Mouse (Mus musculus): ENCODE measurements around the gene Ermp1. TPM values are rescaled to one million over a fixed set of nuclear protein-coding genes. Genes with fewer than 3 reads are reported as not detected.
A peak's percentile ranks its signal among the peaks of the same experiment; 100 is the strongest.
"Not testable (repeated sequence)": the region's sequence is repeated elsewhere in the genome, so short reads cannot be mapped to it uniquely, and the experiment has no call there.

The Ermp1 gene
- polyA plus RNA-seq, 1 experiment, result 26.8 TPM

- DNase-seq (ENCODE audit: extremely low spot score in 1 of 2, low spot score in 1 of 2), result no peak
These were observed 40.7 kb downstream of the Ermp1 start for GRCm38 (mm10) chr19:29607521-29607920.

DNA sequence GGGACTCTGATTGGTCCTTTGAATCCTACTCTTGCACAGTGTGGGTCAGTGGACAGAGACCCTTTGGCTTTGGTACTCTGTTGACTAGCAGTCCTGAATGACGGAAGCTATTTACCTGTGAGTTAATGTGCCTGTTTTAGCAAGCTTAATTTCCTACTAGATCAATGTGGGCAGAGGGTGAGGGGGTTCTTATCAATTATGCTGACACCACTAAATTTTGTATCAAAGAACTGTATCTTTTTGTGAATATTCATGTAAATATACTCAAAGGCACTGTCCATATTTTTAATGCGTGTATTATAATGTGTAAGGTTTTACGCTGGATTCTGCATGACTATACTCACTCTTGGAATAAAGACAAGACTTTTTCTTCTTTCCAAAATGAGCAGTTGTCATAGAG is 43.6 kb downstream of the Ermp1 start:
- no peak for DNase-seq (ENCODE audit: extremely low spot score in 1 of 2, low spot score in 1 of 2)

- DNase-seq (ENCODE audit: extremely low spot score in 1 of 2, low spot score in 1 of 2), result no peak
These were observed 44.5 kb downstream of the Ermp1 start for GRCm38 (mm10) chr19:29603548-29604353.

DNA sequence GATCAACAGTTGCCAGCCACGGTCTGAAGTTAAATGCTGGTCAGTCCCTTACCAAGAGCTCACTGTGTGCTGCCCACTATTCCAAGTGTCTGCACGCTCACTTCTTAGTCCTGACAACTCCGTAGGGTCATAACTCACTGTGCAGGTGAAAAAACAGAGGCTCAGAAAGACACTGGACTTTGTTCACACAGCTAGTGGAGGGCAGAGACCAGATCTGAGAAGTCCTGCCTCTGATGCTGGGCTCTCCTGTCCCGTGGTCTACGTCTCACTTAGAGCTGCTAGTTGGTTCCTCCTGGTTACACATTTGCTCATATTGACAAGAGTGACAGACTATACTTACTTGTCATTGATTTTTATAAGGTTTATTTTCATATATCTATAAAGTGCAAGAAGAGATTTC is 49.2 kb downstream of the Ermp1 start:
- DNase-seq (ENCODE audit: extremely low spot score in 1 of 2, low spot score in 1 of 2), result no peak

GRCm38 (mm10) chr19:29596985-29597384 is 51.2 kb downstream of the Ermp1 start:
- DNase-seq (ENCODE audit: extremely low spot score in 1 of 2, low spot score in 1 of 2), result no peak

DNA sequence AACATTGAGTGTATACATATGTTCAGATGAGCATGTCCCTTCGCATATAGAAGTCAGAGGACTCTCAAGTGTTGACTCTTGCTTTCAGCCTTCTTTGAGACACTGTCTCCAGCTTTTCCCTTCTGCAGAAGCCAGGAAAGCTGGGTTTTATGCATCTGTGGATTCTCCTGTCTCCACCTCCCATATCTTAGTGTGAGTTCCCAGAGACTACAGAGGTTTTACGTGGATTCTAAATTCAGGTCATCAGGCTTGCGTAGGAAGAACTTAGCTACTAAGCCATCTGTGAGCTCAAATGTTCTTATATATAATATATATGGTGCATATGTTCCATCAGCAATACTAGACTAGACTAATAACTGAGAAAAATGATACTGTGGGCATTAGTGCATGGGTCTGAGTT is 51.9 kb downstream of the Ermp1 start:
- peak in 1 of 2 experiments; percentile 32 for DNase-seq (ENCODE audit: extremely low spot score in 1 of 2, low spot score in 1 of 2)

DNA sequence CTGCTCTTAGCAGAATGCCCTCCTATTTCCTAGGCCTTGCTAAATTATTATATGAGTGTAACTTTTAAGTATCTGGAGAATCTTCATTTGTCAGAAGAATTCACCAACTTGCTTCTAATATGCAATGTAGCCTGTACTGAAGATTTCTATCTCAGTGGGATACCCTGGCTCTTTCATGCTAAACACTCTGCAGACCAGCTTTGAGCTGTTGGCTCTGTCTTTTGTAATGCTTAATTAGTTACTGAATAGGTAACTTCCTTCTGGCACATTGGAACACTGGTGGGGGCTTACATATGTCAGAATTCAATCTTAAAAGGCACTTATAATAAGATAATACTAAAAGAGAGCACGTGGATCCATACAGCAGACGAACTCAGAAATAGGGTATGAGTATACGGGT is 54.4 kb downstream of the Ermp1 start:
- not testable (repeated sequence) for DNase-seq (ENCODE audit: extremely low spot score in 1 of 2, low spot score in 1 of 2)

DNA sequence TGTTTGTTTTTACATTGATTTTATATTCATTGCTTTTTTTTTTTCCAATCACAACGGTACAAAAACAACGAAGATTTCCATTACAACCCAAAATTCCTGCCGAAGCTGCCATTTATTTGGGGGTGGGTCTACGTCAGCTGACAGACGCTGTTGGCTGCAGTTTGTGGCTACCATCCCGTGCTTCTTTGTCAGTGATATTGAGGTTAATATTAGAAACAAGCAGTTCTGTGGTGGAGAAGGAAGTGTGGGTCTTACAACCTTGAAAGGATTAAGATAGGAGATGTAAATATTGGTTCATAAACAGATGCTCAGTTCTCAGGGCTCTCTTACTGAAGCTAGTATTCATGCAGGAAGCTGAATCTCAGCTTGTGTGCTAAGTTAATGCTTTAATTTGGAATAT is 64.5 kb downstream of the Ermp1 start:
- DNase-seq (ENCODE audit: extremely low spot score in 1 of 2, low spot score in 1 of 2), result no peak

GRCm38 (mm10) chr19:29582439-29582838 is 65.8 kb downstream of the Ermp1 start:
- no peak for DNase-seq (ENCODE audit: extremely low spot score in 1 of 2, low spot score in 1 of 2)

DNA sequence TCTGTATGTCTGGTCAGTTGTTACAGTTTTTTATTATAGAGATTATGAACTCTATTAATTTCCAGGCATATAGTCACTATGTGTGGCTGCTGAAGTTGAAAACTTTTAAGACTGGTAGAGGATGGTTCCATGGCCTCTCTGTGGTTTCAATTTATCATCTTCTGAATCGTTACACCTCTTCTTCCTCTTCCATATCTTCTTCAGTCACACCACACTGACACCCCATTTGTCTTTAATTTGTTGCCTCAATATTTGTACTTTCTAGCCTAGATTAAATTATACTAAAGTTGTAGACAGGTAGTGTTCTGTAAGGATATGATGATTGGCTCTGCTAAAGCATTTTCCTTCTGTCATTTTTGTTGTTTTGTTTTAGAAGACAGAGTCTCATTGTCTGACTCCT is 81.7 kb downstream of the Ermp1 start:
- no peak for DNase-seq (ENCODE audit: extremely low spot score in 1 of 2, low spot score in 1 of 2)

GRCm38 (mm10) chr19:29563258-29563779 is 84.9 kb downstream of the Ermp1 start:
- peak; percentile 38 to 80 for DNase-seq (ENCODE audit: extremely low spot score in 1 of 2, low spot score in 1 of 2)

DNA sequence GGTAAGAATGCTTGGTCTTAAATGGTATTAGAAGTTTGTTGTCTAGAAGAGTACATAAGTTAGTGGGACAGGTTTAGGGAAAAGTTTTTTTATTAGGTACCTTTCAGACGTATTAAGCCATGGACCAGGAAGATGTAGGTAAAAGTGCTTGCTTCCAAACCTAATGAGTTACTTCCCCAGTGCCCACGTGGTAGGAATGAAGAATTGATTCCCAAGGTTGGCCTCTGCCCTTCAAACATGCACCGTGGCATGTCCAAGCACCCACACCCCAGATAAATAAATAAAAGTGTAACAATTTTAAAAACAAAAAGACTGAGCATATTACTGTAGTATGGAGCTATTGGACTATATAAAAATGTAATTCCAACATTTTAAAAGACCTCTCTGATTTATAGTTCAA is 85.6 kb downstream of the Ermp1 start:
- DNase-seq (ENCODE audit: extremely low spot score in 1 of 2, low spot score in 1 of 2), result no peak

DNA sequence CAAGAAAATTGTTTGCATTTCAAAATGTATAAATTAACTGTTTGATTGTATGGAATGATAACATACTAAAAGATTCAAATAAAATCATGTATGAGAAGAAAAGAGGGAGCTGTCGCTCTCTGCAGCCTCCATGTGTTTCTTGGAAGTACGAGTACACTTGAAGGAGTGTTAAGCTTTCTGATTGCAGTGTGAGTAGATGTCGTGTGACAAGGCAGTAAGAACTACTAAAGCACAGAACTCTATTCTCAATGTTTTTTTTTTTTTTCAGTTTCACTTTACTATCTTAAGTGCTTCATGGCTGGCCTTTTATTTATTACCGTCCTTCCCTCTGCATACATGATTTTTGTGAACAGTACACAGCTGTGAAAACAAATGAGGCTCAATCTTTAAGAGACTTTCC is 86.0 kb downstream of the Ermp1 start:
- DNase-seq (ENCODE audit: extremely low spot score in 1 of 2, low spot score in 1 of 2), result no peak

Other genes starting within 250 kb of the Ermp1 start
- 0.10 TPM in 1 of 2 replicates, not detected in the other for gene Pdcd1lg2, start 237.5 kb downstream of the Ermp1 start, polyA plus RNA-seq (2012; rRNA removed)
- 31.9 and 32.1 TPM in 2 replicates for gene Ric1, start 126.1 kb downstream of the Ermp1 start, polyA plus RNA-seq (2012; rRNA removed)
- 0.34 and 0.63 TPM in 2 replicates for gene Mlana, start 49.4 kb upstream of the Ermp1 start, polyA plus RNA-seq (2012; rRNA removed)
- 25.5 and 32.5 TPM in 2 replicates for gene 9930021J03Rik, start 157.6 kb upstream of the Ermp1 start, polyA plus RNA-seq (2012; rRNA removed)
- 15.5 and 16.8 TPM in 2 replicates for gene Ranbp6, start 164.6 kb upstream of the Ermp1 start, polyA plus RNA-seq (2012; rRNA removed)